Mouse (Mus musculus): ENCODE data around the gene Eppin. TPM values are rescaled to one million over a fixed set of nuclear protein-coding genes. Genes with fewer than 3 reads are reported as not detected.
A peak's percentile ranks its signal among the peaks of the same experiment; 100 is the strongest.

Gene Eppin
- polyA plus RNA-seq, 1 experiment from 2014 or later, result not detected

GRCm38 (mm10) chr2:164558426-164558825 is 35.0 kb downstream of the Eppin start:
- H3K4me2 ChIP-seq, result no peak overlapping the region
- H3K36me3 ChIP-seq, result no peaks in the 10 kb centered on the region
- 89% methylated on average over 8 of the region's 8 CpGs for WGBS
- H3K4me3 ChIP-seq, result no peak overlapping the region
- H3K4me1 ChIP-seq (replicated peaks), result peaks cover 12% of the 10 kb centered on the region
- H3K9ac ChIP-seq, result no peak overlapping the region
- H3K9me3 ChIP-seq, result no peaks in the 10 kb centered on the region
- no peak for ATAC-seq (ENCODE audit: low FRiP score, low read depth)
- peaks cover 12% of the 10 kb centered on the region; the same call in 1 of the 2 replicates for H3K27me3 ChIP-seq
- no peak overlapping the region for H3K27ac ChIP-seq (replicated peaks)

GRCm38 (mm10) chr2:164551502-164551901 is 41.9 kb downstream of the Eppin start:
- Histone ChIP-seq H3K27ac (replicated peaks) (no peak overlapping the region), H3K4me3 (no peak overlapping the region), H3K4me1 (replicated peaks) (peaks cover 7% of the 10 kb centered on the region; the same call in 1 of the 2 replicates), H3K9ac (no peak overlapping the region), H3K36me3 (no peaks in the 10 kb centered on the region), H3K27me3 (no peaks in the 10 kb centered on the region), H3K9me3 (no peaks in the 10 kb centered on the region), H3K4me2 (no peak overlapping the region)
- ATAC-seq (ENCODE audit: low FRiP score, low read depth), result no peak
- 89% methylated on average over 9 of the region's 9 CpGs for WGBS

- H3K4me2 ChIP-seq, result no peak overlapping the region
- no peaks in the 10 kb centered on the region for H3K36me3 ChIP-seq
- H3K9ac ChIP-seq, result no peak overlapping the region
- H3K4me3 ChIP-seq, result no peak overlapping the region
- no peak for ATAC-seq (ENCODE audit: low FRiP score, low read depth)
- H3K27ac ChIP-seq (replicated peaks), result no peak overlapping the region
- 95% methylated on average over 2 of the region's 2 CpGs for WGBS
- H3K4me1 ChIP-seq (replicated peaks), result peaks cover 7% of the 10 kb centered on the region; the same call in 1 of the 2 replicates
- H3K9me3 ChIP-seq, result no peaks in the 10 kb centered on the region
- H3K27me3 ChIP-seq, result no peaks in the 10 kb centered on the region
Observed at GRCm38 (mm10) chr2:164550895-164551269, 42.5 kb downstream of the Eppin start.

- H3K4me2 ChIP-seq, result peak overlapping the region; percentile 20; the same call in 1 of the 2 replicates
- no peaks in the 10 kb centered on the region for H3K27me3 ChIP-seq
- no peak overlapping the region for H3K9ac ChIP-seq
- no peaks in the 10 kb centered on the region for H3K9me3 ChIP-seq
- no peak overlapping the region for H3K27ac ChIP-seq (replicated peaks)
- no peak overlapping the region for H3K4me3 ChIP-seq
- ATAC-seq (ENCODE audit: low FRiP score, low read depth), result no peak
- 19% methylated on average over 10 of the region's 10 CpGs for WGBS
- no peaks in the 10 kb centered on the region for H3K36me3 ChIP-seq
- H3K4me1 ChIP-seq (replicated peaks), result peaks cover 7% of the 10 kb centered on the region; the same call in 1 of the 2 replicates
Observed at GRCm38 (mm10) chr2:164549963-164550894, 43.2 kb downstream of the Eppin start.

GRCm38 (mm10) chr2:164549338-164549737 is 44.1 kb downstream of the Eppin start:
- no peak overlapping the region for H3K4me3 ChIP-seq
- H3K4me1 ChIP-seq (replicated peaks), result peaks cover 7% of the 10 kb centered on the region; the same call in 1 of the 2 replicates
- ATAC-seq (ENCODE audit: low FRiP score, low read depth), result no peak
- H3K27me3 ChIP-seq, result no peaks in the 10 kb centered on the region
- no peak overlapping the region for H3K9ac ChIP-seq
- H3K36me3 ChIP-seq, result no peaks in the 10 kb centered on the region
- H3K4me2 ChIP-seq, result no peak overlapping the region
- no peak overlapping the region for H3K27ac ChIP-seq (replicated peaks)
- WGBS, result 54% methylated on average over 4 of the region's 4 CpGs
- H3K9me3 ChIP-seq, result no peaks in the 10 kb centered on the region

GRCm38 (mm10) chr2:164544454-164545097 is 48.8 kb downstream of the Eppin start:
- no peak overlapping the region for H3K27ac ChIP-seq (replicated peaks)
- ATAC-seq (ENCODE audit: low FRiP score, low read depth), result no peak
- H3K27me3 ChIP-seq, result no peaks in the 10 kb centered on the region
- no peak overlapping the region for H3K4me2 ChIP-seq
- no peaks in the 10 kb centered on the region for H3K36me3 ChIP-seq
- H3K9me3 ChIP-seq, result no peaks in the 10 kb centered on the region
- no peak overlapping the region for H3K9ac ChIP-seq
- no peak overlapping the region for H3K4me3 ChIP-seq
- no peaks in the 10 kb centered on the region for H3K4me1 ChIP-seq (replicated peaks)
- 61% methylated on average over 5 of the region's 5 CpGs for whole genome bisulfite sequencing

- H3K9ac ChIP-seq, result no peak overlapping the region
- no peaks in the 10 kb centered on the region for H3K4me1 ChIP-seq (replicated peaks)
- no peak overlapping the region for H3K4me3 ChIP-seq
- no peak for ATAC-seq (ENCODE audit: low FRiP score, low read depth)
- no peaks in the 10 kb centered on the region for H3K9me3 ChIP-seq
- no peak overlapping the region for H3K27ac ChIP-seq (replicated peaks)
- no peak overlapping the region for H3K4me2 ChIP-seq
- no peaks in the 10 kb centered on the region for H3K36me3 ChIP-seq
- 61% methylated on average over 2 of the region's 2 CpGs for WGBS
- H3K27me3 ChIP-seq, result no peaks in the 10 kb centered on the region
Observed at GRCm38 (mm10) chr2:164543745-164544144, 49.6 kb downstream of the Eppin start.

GRCm38 (mm10) chr2:164542598-164542997 is 50.8 kb downstream of the Eppin start:
- H3K4me1 ChIP-seq (replicated peaks), result no peaks in the 10 kb centered on the region
- ATAC-seq (ENCODE audit: low FRiP score, low read depth), result no peak
- no peaks in the 10 kb centered on the region for H3K36me3 ChIP-seq
- H3K4me2 ChIP-seq, result no peak overlapping the region
- no peak overlapping the region for H3K4me3 ChIP-seq
- 87% methylated on average over 7 of the region's 7 CpGs for WGBS
- no peak overlapping the region for H3K9ac ChIP-seq
- H3K27ac ChIP-seq (replicated peaks), result no peak overlapping the region
- no peaks in the 10 kb centered on the region for H3K9me3 ChIP-seq
- no peaks in the 10 kb centered on the region for H3K27me3 ChIP-seq

GRCm38 (mm10) chr2:164542132-164542531 is 51.3 kb downstream of the Eppin start:
- Histone ChIP-seq H3K27ac (replicated peaks) (no peak overlapping the region), H3K4me2 (no peak overlapping the region), H3K9me3 (no peaks in the 10 kb centered on the region), H3K9ac (no peak overlapping the region), H3K4me1 (replicated peaks) (no peaks in the 10 kb centered on the region), H3K27me3 (no peaks in the 10 kb centered on the region), H3K36me3 (no peaks in the 10 kb centered on the region), H3K4me3 (no peak overlapping the region)
- no peak for ATAC-seq (ENCODE audit: low FRiP score, low read depth)
- WGBS, result 75% methylated on average over 5 of the region's 5 CpGs

GRCm38 (mm10) chr2:164540652-164541427 is 52.6 kb downstream of the Eppin start:
- Histone ChIP-seq H3K36me3 (no peaks in the 10 kb centered on the region), H3K27me3 (no peaks in the 10 kb centered on the region), H3K9me3 (no peaks in the 10 kb centered on the region), H3K4me3 (no peak overlapping the region), H3K4me1 (replicated peaks) (no peaks in the 10 kb centered on the region), H3K9ac (no peak overlapping the region), H3K27ac (replicated peaks) (no peak overlapping the region), H3K4me2 (no peak overlapping the region)
- ATAC-seq (ENCODE audit: low FRiP score, low read depth), result no peak
- WGBS, result 47% methylated on average over 8 of the region's 8 CpGs
